Mouse (Mus musculus) cortical plate, adult 2 months (tissue): ENCODE results near the gene Ssc5d.

Experiments used
- CTCF ChIP-seq: fragments of 200-500 bp; IDR thresholded peaks from 2 replicates; pipeline ENCODE4 v1.5.1; 2011; ENCODE audit warnings: mild to moderate bottlenecking, control low read depth, low read length; ENCODE audit not compliant: insufficient read depth; ENCODE audit errors: extremely low read depth
- POLR2A ChIP-seq: fragments of 200-500 bp; IDR thresholded peaks from 2 replicates; pipeline ENCODE4 v1.6.1; 2011; ENCODE audit warnings: mild to moderate bottlenecking, low read length, control low read depth; ENCODE audit not compliant: insufficient read depth; ENCODE audit errors: extremely low read depth

DNA sequence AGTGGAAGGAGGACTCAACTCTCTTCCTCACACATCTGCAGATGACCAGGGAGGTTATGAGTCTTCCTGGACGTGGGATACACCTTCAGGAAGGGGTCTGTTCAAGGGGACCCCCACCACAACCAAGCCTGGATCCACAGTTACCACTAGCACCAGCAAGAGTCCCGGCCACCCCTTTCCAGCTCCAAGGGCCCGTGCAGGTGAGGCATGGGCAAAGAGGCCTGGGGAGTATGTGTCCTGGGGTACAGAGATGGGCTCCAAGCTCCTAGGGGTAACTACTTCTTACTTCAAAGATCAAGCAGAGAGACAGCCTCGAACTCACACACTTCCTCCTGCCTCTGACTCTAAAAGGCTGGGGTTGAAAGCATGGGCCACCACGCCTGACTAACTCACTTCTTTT lies 17.1 kb downstream of the Ssc5d start:
- TF ChIP-seq CTCF, result no peak
- no peak for TF ChIP-seq POLR2A
